Mouse (Mus musculus): ENCODE results near the gene Slc25a10. TPM values are rescaled to one million over a fixed set of nuclear protein-coding genes. Genes with fewer than 3 reads are reported as not detected.

Slc25a10 gene
- total and polyA plus RNA-seq, 3 experiments, result 52.0 to 53.6 TPM; not detected in 1

DNA sequence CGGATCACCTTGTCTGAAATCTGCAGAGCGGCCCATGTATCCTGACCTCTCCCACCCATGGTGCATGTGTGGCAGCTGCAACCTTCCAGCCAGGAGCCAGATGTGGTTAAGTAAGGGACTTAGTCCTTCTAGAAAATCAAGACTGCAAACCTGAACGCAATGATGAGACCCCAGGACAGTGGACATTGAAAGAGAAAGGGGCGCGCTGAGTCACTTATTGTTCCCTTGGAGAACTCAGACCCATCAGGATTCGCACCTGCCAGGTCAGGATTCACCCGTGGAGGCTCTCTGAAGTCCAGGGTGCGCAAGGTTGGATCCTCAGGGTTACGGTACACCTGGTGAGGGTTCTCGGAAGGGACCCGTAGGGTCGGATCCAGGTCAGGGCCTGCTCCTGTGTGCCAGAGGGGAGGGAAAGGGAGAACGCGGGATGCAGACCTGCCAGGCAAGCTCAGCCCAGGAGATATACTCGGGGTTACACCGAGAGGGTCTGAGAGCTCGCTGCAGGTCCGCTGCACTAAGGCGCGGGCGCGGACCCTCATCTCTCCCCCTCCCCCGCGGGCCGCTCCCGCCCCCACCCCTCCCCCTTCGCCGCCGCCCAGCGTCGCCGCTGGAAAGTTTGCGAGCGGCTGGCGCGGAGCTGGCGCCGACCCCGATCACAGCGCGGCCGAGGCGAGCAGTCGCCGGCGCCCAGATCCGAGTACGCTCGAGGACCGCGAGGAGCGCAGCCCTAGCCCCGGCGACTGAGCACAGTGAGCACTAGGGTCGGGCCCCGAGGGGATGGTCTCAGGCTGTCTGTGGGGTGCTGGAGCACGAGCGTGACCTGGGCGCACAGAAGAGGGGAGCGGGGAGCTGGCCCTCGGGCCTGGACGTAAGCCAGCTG, 38.7 kb downstream of the Slc25a10 start, which contains the start of gene Gcgr:
Gene Gcgr, plus strand, starts transcription at position 615 of the 880 bp plus-strand sequence.
- Histone ChIP-seq H3K9ac (ENCODE audit: control insufficient read depth, low read depth, low read length, poor library complexity, severe bottlenecking) (no peak within 1 kb of the TSS), H3K36me3 (ENCODE audit: control insufficient read depth in 1 of 2, insufficient read depth in 2 of 2, low read length in 2 of 2) (peaks cover 0 to 15% of the 10 kb centered on the region in 2 experiments; a peak in 2 of 4 replicates), H3K4me3 (ENCODE audit: control insufficient read depth in 1 of 2, insufficient read depth in 1 of 2, low read depth in 2 of 2, low read length in 2 of 2) (no peak within 1 kb of the TSS), H3K27ac (ENCODE audit: control insufficient read depth, low read depth, low read length) (no peak within 1 kb of the TSS), H3K79me2 (ENCODE audit: control insufficient read depth, insufficient read depth, low read length, poor library complexity) (no peaks in the 10 kb centered on the region), H3K27me3 (ENCODE audit: control insufficient read depth in 1 of 2, insufficient read depth in 2 of 2, low read length in 2 of 2) (peaks cover 5 to 10% of the 10 kb centered on the region in 2 experiments; a peak in 2 of 4 replicates), H3K9me3 (replicated peaks; ENCODE audit: insufficient read depth, low read length) (no peaks in the 10 kb centered on the region), H3K4me1 (ENCODE audit: control insufficient read depth in 1 of 2, insufficient read depth in 2 of 2, low read length in 2 of 2) (peaks cover 4 to 24% of the 10 kb centered on the region in 2 experiments)
- no peak for DNase-seq (ENCODE audit: low read depth, low spot score)
- TF ChIP-seq GABPA (IDR thresholded peaks at IDR 0.05; ENCODE audit: low read depth, low read length) (no peak), JUND (IDR thresholded peaks at IDR 0.05; ENCODE audit: low read depth, low read length) (no peak), RAD21 (IDR thresholded peaks at IDR 0.05; ENCODE audit: low read depth, low read length) (no peak), EP300 (IDR thresholded peaks at IDR 0.05; ENCODE audit: low read depth in 1 of 2, low read length in 2 of 2) (no peak), ETS1 (IDR thresholded peaks at IDR 0.05; ENCODE audit: low read depth, low read length) (no peak), MAFK (IDR thresholded peaks at IDR 0.05; ENCODE audit: borderline replicate concordance, low read depth, low read length) (no peak), SMC3 (IDR thresholded peaks at IDR 0.05; ENCODE audit: low read depth, low read length) (no peak)

DNA sequence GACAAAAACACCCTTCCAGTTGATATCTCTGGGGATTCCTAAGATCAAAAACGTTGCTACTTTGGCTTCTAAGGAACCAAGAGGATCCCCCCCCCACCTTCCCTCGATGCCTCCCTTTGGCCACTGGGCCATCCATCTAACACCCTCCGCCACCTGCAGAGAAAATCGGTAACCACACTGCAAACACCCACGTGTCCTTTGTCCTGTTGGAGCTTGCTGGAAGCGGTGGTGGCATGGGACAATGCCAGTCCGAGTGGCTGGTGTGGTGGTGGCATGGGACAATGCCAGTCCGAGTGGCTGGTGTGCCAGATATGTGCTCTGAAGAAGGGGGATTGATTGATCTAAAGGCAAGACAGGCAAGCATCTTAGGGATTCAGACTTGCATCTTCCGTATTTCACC, 40.0 kb downstream of the Slc25a10 start:
- H3K36me3 ChIP-seq (ENCODE audit: control insufficient read depth in 1 of 2, insufficient read depth in 2 of 2, low read length in 2 of 2), result peaks cover 0 to 9% of the 10 kb centered on the region in 2 experiments; a peak in 2 of 4 replicates
- no peak overlapping the region for H3K9ac ChIP-seq (ENCODE audit: control insufficient read depth, low read depth, low read length, poor library complexity, severe bottlenecking)

DNA sequence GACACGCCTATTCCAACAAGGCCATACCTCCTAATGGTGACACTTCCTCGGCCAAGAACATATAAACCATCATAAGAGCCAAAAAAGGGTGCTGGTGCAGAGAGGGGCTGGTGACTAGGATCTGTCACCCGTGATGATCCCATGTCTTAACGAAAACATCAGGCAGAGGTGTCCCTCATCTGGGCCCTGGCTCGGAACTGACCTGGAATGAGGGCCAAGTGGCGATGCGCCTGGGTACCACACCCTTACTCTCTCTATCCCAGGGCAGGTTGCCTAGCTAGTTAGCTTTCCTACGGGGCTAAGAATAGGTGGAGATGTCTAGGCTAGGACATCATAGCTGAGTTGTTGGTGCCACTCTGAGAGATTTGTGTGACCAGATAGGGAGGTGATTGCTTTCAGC, 42.5 kb downstream of the Slc25a10 start:
- DNase-seq (ENCODE audit: low read depth, low spot score), result no peak

More for the DNA sequence above, 40.0 kb downstream of the Slc25a10 start:
- H3K79me2 ChIP-seq (ENCODE audit: control insufficient read depth, insufficient read depth, low read length, poor library complexity), result no peaks in the 10 kb centered on the region
- peaks cover 5 to 10% of the 10 kb centered on the region in 2 experiments; a peak in 2 of 4 replicates for H3K27me3 ChIP-seq (ENCODE audit: control insufficient read depth in 1 of 2, insufficient read depth in 2 of 2, low read length in 2 of 2)
- no peak overlapping the region for H3K4me3 ChIP-seq (ENCODE audit: control insufficient read depth in 1 of 2, insufficient read depth in 1 of 2, low read depth in 2 of 2, low read length in 2 of 2)
- no peaks in the 10 kb centered on the region for H3K9me3 ChIP-seq (replicated peaks; ENCODE audit: insufficient read depth, low read length)
- no peak for DNase-seq (ENCODE audit: low read depth, low spot score)
- H3K27ac ChIP-seq (ENCODE audit: control insufficient read depth, low read depth, low read length), result no peak overlapping the region
- peaks cover 4 to 14% of the 10 kb centered on the region in 2 experiments for H3K4me1 ChIP-seq (ENCODE audit: control insufficient read depth in 1 of 2, insufficient read depth in 2 of 2, low read length in 2 of 2)
- TF ChIP-seq TAL1 (IDR thresholded peaks at IDR 0.05; ENCODE audit: low read length) (no peak), HCFC1 (IDR thresholded peaks at IDR 0.05; ENCODE audit: low read depth, low read length) (no peak)

More for the DNA sequence above, 42.5 kb downstream of the Slc25a10 start:
- H3K79me2 ChIP-seq (ENCODE audit: control insufficient read depth, insufficient read depth, low read length, poor library complexity), result no peaks in the 10 kb centered on the region
- no peak overlapping the region for H3K27ac ChIP-seq (ENCODE audit: control insufficient read depth, low read depth, low read length)
- no peaks in the 10 kb centered on the region for H3K36me3 ChIP-seq (ENCODE audit: control insufficient read depth in 1 of 2, insufficient read depth in 2 of 2, low read length in 2 of 2)
- H3K9me3 ChIP-seq (replicated peaks; ENCODE audit: insufficient read depth, low read length), result no peaks in the 10 kb centered on the region
- no peak for TF ChIP-seq RAD21 (IDR thresholded peaks at IDR 0.05; ENCODE audit: low read depth, low read length)
- TF ChIP-seq MAX (IDR thresholded peaks at IDR 0.05; ENCODE audit: low read length), result no peak
- TF ChIP-seq UBTF (IDR thresholded peaks at IDR 0.05; ENCODE audit: borderline replicate concordance, insufficient read depth, low read depth, low read length), result no peak
- TF ChIP-seq ZNF384 (IDR thresholded peaks at IDR 0.05; ENCODE audit: low read depth, low read length), result no peak
- TF ChIP-seq GABPA (IDR thresholded peaks at IDR 0.05; ENCODE audit: low read depth, low read length), result no peak
- TF ChIP-seq POLR2AphosphoS2 (IDR thresholded peaks at IDR 0.05; ENCODE audit: low read length), result no peak
- TF ChIP-seq USF2 (IDR thresholded peaks at IDR 0.05; ENCODE audit: borderline replicate concordance in 1 of 2, insufficient read depth in 1 of 2, low read depth in 1 of 2, low read length in 2 of 2), result no peak
- TF ChIP-seq NELFE (IDR thresholded peaks at IDR 0.05; ENCODE audit: low read depth, low read length), result no peak
- TF ChIP-seq NRF1 (IDR thresholded peaks at IDR 0.05; ENCODE audit: insufficient read depth, low read depth, low read length, poor library complexity, severe bottlenecking), result no peak
- no peak for TF ChIP-seq ZKSCAN1 (IDR thresholded peaks at IDR 0.05; ENCODE audit: low read depth, low read length)
- TF ChIP-seq CHD1 (IDR thresholded peaks at IDR 0.05; ENCODE audit: low read depth, low read length), result no peak
- no peak for TF ChIP-seq MAFK (IDR thresholded peaks at IDR 0.05; ENCODE audit: borderline replicate concordance, low read depth, low read length)
- no peak for TF ChIP-seq CTCF (IDR thresholded peaks at IDR 0.05 in 2 of 3, conservative IDR thresholded peaks at IDR 0.05 in 1 of 3; ENCODE audit: control insufficient read depth in 1 of 3, insufficient read depth in 1 of 3, low read depth in 2 of 3, low read length in 3 of 3, poor library complexity in 1 of 3, severe bottlenecking in 1 of 3)
- TF ChIP-seq KAT2A (conservative IDR thresholded peaks at IDR 0.05; ENCODE audit: low read depth, low read length), result no peak
- no peak for TF ChIP-seq TBP (IDR thresholded peaks at IDR 0.05; ENCODE audit: low read depth, low read length)
- no peak for TF ChIP-seq MAZ (IDR thresholded peaks at IDR 0.05; ENCODE audit: low read depth, low read length)
- TF ChIP-seq EP300 (IDR thresholded peaks at IDR 0.05; ENCODE audit: low read depth in 1 of 2, low read length in 2 of 2), result no peak
- peaks cover 0 to 7% of the 10 kb centered on the region in 2 experiments; a peak in 1 of 4 replicates for H3K4me1 ChIP-seq (ENCODE audit: control insufficient read depth in 1 of 2, insufficient read depth in 2 of 2, low read length in 2 of 2)
- no peak overlapping the region for H3K4me3 ChIP-seq (ENCODE audit: control insufficient read depth in 1 of 2, insufficient read depth in 1 of 2, low read depth in 2 of 2, low read length in 2 of 2)
- H3K9ac ChIP-seq (ENCODE audit: control insufficient read depth, low read depth, low read length, poor library complexity, severe bottlenecking), result no peak overlapping the region
- H3K27me3 ChIP-seq (ENCODE audit: control insufficient read depth in 1 of 2, insufficient read depth in 2 of 2, low read length in 2 of 2), result peaks cover 5 to 10% of the 10 kb centered on the region in 2 experiments; a peak in 2 of 4 replicates

Measured in MEL (cell line).